Comparison of ENCODE assay signal across 9 mouse cellular contexts in the genomic region with DNA sequence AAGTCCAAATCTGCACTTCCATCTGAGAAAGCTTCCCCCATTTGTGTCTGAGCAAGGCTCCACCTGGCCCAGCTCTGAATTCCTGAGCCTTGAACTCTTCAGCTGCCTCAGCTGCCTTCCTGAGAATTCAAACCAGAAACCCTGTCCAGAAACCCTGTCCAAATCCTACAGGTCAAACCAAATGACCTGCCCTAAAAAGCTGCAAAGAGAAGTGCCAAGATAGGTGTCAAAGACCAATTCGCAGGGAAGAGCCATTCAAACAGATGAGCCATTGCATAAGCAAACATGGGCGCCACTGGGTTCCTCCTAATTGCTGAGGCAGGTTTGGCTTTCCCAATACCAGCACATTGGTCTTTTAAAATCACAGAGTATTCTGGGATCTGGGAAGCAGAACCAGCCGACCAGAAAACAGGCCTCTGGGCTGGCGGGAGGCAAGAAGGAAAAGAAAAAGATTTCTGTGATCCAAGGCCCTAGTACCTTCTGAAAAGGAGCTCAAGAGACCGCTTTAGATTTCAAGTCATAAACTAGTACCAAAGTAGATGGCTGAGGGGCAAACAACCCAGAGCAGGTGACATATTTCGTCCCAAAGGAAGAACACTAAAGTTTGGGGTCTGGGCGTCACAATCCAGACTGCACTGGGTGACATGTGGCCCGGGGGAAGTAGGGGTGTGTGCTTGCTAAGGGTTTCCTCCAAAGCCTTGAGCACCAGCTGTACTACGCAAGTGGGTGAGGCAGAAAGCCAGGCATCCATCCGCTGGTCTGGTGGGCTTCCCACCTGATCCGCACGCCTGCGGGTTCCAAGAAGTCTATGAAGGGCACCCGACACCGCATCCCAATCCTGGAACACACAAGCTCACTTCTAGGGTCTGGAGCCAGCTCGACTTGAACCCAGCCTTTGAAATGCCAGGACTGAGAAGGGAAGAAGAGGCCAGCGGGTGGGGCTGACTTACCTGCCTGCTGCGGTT. TPM values are rescaled to one million over a fixed set of nuclear protein-coding genes. Genes with fewer than 3 reads are reported as not detected.
A peak's percentile ranks its signal among the peaks of the same experiment; 100 is the strongest.
DNase-seq lines count a peak whose midpoint lies in the region; ATAC-seq and TF ChIP-seq lines count a peak whose summit lies in the region.
"Had no signal": no experiment of that assay in that cellular context is flagged by ENCODE, and none has a peak within 500 bp of the region (broad histone marks: within the 10 kb centered on the region; RNA-seq: fewer than 3 reads in every experiment).

No protein-coding gene starts in this region.

- TF ChIP-seq CTCF in liver, postnatal 0 days (IDR thresholded peaks at IDR 0.05; ENCODE audit: low read depth), result no peak

- peak; percentile 2 for DNase-seq in liver
- DNase-seq in liver, postnatal 0 days, result no peak
- no peak for DNase-seq in limb, embryonic 14.5 days (ENCODE audit: low spot score)
- no peak for DNase-seq in urinary bladder, adult 2 months (ENCODE audit: low spot score)
- no peak for DNase-seq in thymus, postnatal 14 days
- no peak for DNase-seq in layer of hippocampus, adult 18-20 months (ENCODE audit: low spot score in 2 of 2)
- DNase-seq: thymus, adult 18-20 months had no signal

- H3K27ac ChIP-seq in liver, postnatal 0 days (ENCODE audit: low read depth), result no peak overlapping the region
- H3K27ac ChIP-seq in forebrain, embryonic 12.5 days, result no peak overlapping the region
- H3K27ac ChIP-seq in limb, embryonic 14.5 days (replicated peaks; ENCODE audit: low read depth, low read length), result peak overlapping the region; percentile 62
- no peak overlapping the region for H3K27ac ChIP-seq in stomach, embryonic 15.5 days

- no peak for TF ChIP-seq POLR2A in limb, embryonic 14.5 days (IDR thresholded peaks at IDR 0.05; ENCODE audit: borderline replicate concordance, extremely low read depth, insufficient read depth, insufficient read length)

- H3K4me3 ChIP-seq in liver, postnatal 0 days (ENCODE audit: low read depth, low read length), result no peak overlapping the region
- peak overlapping the region; percentile 26 for H3K4me3 ChIP-seq in forebrain, embryonic 12.5 days (replicated peaks)
- peak overlapping the region; percentile 54 for H3K4me3 ChIP-seq in limb, embryonic 14.5 days (replicated peaks; ENCODE audit: low read length)
- 0 out of 2 replicates have a peak overlapping the region, but pooled peaks have one; percentile 6 for H3K4me3 ChIP-seq in stomach, embryonic 15.5 days (replicated peaks)

- 29% methylated on average over 18 of the region's 18 CpGs for WGBS in liver, postnatal 0 days (ENCODE audit: insufficient replicate concordance)
- 21% methylated on average over 18 of the region's 18 CpGs for WGBS in forebrain, embryonic 12.5 days
- 27% methylated on average over 18 of the region's 18 CpGs for WGBS in limb, embryonic 14.5 days
- 51% methylated on average over 18 of the region's 18 CpGs for WGBS in stomach, embryonic 15.5 days

- H3K27me3 ChIP-seq in liver, postnatal 0 days (ENCODE audit: insufficient read depth, low read length), result peaks cover 82% of the 10 kb centered on the region
- H3K27me3 ChIP-seq in forebrain, embryonic 12.5 days, result peaks cover 33% of the 10 kb centered on the region
- peaks cover 35% of the 10 kb centered on the region for H3K27me3 ChIP-seq in limb, embryonic 14.5 days (ENCODE audit: control insufficient read depth, insufficient read depth, low read length)
- H3K27me3 ChIP-seq in stomach, embryonic 15.5 days (replicated peaks), result peaks cover 34% of the 10 kb centered on the region

- no peak overlapping the region for H3K9ac ChIP-seq in liver, postnatal 0 days (replicated peaks)
- H3K9ac ChIP-seq in forebrain, embryonic 12.5 days, result peak overlapping the region; percentile 21; the same call in 1 of the 2 replicates
- H3K9ac ChIP-seq in limb, embryonic 14.5 days (ENCODE audit: low read depth, low read length, severe bottlenecking), result peak overlapping the region; percentile 65
- H3K9ac ChIP-seq in stomach, embryonic 15.5 days, result no peak overlapping the region

- no peak for ATAC-seq in liver, postnatal 0 days
- ATAC-seq in forebrain, embryonic 12.5 days (ENCODE audit: low FRiP score), result no peak
- no peak for ATAC-seq in limb, embryonic 14.5 days (ENCODE audit: low FRiP score, low read depth)
- no peak for ATAC-seq in stomach, embryonic 15.5 days (ENCODE audit: insufficient read depth, low FRiP score, low read depth)

- H3K9me3 ChIP-seq in liver, postnatal 0 days (ENCODE audit: low read length), result no peaks in the 10 kb centered on the region
- H3K9me3 ChIP-seq in forebrain, embryonic 12.5 days, result no peaks in the 10 kb centered on the region
- no peaks in the 10 kb centered on the region for H3K9me3 ChIP-seq in limb, embryonic 14.5 days (ENCODE audit: control insufficient read depth, low read length)
- no peaks in the 10 kb centered on the region for H3K9me3 ChIP-seq in stomach, embryonic 15.5 days

- no peak overlapping the region for H3K4me2 ChIP-seq in liver, postnatal 0 days (ENCODE audit: low read depth, low read length)
- peak overlapping the region; percentile 99 for H3K4me2 ChIP-seq in forebrain, embryonic 12.5 days
- peak overlapping the region; percentile 96 for H3K4me2 ChIP-seq in limb, embryonic 14.5 days (replicated peaks; ENCODE audit: low read depth, low read length, severe bottlenecking)
- peak overlapping the region; percentile 16; the same call in 1 of the 2 replicates for H3K4me2 ChIP-seq in stomach, embryonic 15.5 days

- no peak for TF ChIP-seq EP300 in liver, postnatal 0 days (IDR thresholded peaks at IDR 0.05; ENCODE audit: low read depth)

- no peaks in the 10 kb centered on the region for H3K36me3 ChIP-seq in liver, postnatal 0 days (replicated peaks; ENCODE audit: insufficient read depth, low read length)
- no peaks in the 10 kb centered on the region for H3K36me3 ChIP-seq in forebrain, embryonic 12.5 days (replicated peaks)
- no peaks in the 10 kb centered on the region; the same call in 1 of the 2 replicates for H3K36me3 ChIP-seq in limb, embryonic 14.5 days (ENCODE audit: control insufficient read depth, insufficient read depth, low read length)
- H3K36me3 ChIP-seq in stomach, embryonic 15.5 days, result no peaks in the 10 kb centered on the region

- H3K4me1 ChIP-seq in liver, postnatal 0 days (ENCODE audit: insufficient read depth), result peaks cover 35% of the 10 kb centered on the region
- peaks cover 54% of the 10 kb centered on the region for H3K4me1 ChIP-seq in forebrain, embryonic 12.5 days
- H3K4me1 ChIP-seq in limb, embryonic 14.5 days (ENCODE audit: control insufficient read depth, insufficient read depth, low read length), result peaks cover 11% of the 10 kb centered on the region; the same call in 1 of the 2 replicates
- H3K4me1 ChIP-seq in stomach, embryonic 15.5 days, result peaks cover 17% of the 10 kb centered on the region

RNA-seq across cellular contexts. Expression of a gene that starts 1.7 kb away (rescaled TPM):
- 44.4 and 46.2 TPM in 2 replicates for polyA plus RNA-seq in liver, postnatal 0 days (2015; fragmentation: Nextera tagmentation; extraction: Ambion mirVana)
- 134 and 138 TPM in 2 replicates for polyA plus RNA-seq in forebrain, embryonic 12.5 days (2016; fragmentation: Nextera tagmentation; extraction: Ambion mirVana)
- polyA plus RNA-seq in limb, embryonic 14.5 days (2012; rRNA removed), result 21.3 and 34.0 TPM in 2 replicates
- 59.4 and 67.4 TPM in 2 replicates for polyA plus RNA-seq in limb, embryonic 14.5 days (2014; fragmentation: Nextera tagmentation; extraction: Ambion mirVana)
- 36.3 and 42.4 TPM in 2 replicates for polyA plus RNA-seq in stomach, embryonic 15.5 days (2015; fragmentation: Nextera tagmentation; extraction: Ambion mirVana)
- polyA plus RNA-seq in urinary bladder, adult 2 months (2012; rRNA removed), result 3.5 and 3.8 TPM in 2 replicates
- total RNA-seq in layer of hippocampus, adult 18-20 months (2021), result 10 to 100 TPM; 21.1 to 26.5 TPM

RNA-seq across cellular contexts. Expression of a gene that starts 2.3 kb away (rescaled TPM):
- polyA plus RNA-seq in liver, postnatal 0 days (2015; fragmentation: Nextera tagmentation; extraction: Ambion mirVana), result 89.4 and 93.1 TPM in 2 replicates
- polyA plus RNA-seq in forebrain, embryonic 12.5 days (2016; fragmentation: Nextera tagmentation; extraction: Ambion mirVana), result 342 TPM in 2 replicates
- 183 and 187 TPM in 2 replicates for polyA plus RNA-seq in limb, embryonic 14.5 days (2012; rRNA removed)
- polyA plus RNA-seq in limb, embryonic 14.5 days (2014; fragmentation: Nextera tagmentation; extraction: Ambion mirVana), result 283 and 299 TPM in 2 replicates
- polyA plus RNA-seq in stomach, embryonic 15.5 days (2015; fragmentation: Nextera tagmentation; extraction: Ambion mirVana), result 226 and 230 TPM in 2 replicates
- 100 and 101 TPM in 2 replicates for polyA plus RNA-seq in urinary bladder, adult 2 months (2012; rRNA removed)
- total RNA-seq in layer of hippocampus, adult 18-20 months (2021), result 100 to 1,000 TPM; 102 to 104 TPM

RNA-seq across cellular contexts. Expression of a gene that starts 47.6 kb away (rescaled TPM):
- polyA plus RNA-seq in liver, postnatal 0 days (2015; fragmentation: Nextera tagmentation; extraction: Ambion mirVana), result 0.13 and 0.14 TPM in 2 replicates
- 0.68 TPM in 2 replicates for polyA plus RNA-seq in forebrain, embryonic 12.5 days (2016; fragmentation: Nextera tagmentation; extraction: Ambion mirVana)
- polyA plus RNA-seq in limb, embryonic 14.5 days (2012; rRNA removed), result 0.79 and 0.87 TPM in 2 replicates
- 1.1 and 1.4 TPM in 2 replicates for polyA plus RNA-seq in limb, embryonic 14.5 days (2014; fragmentation: Nextera tagmentation; extraction: Ambion mirVana)
- 0.46 and 3.0 TPM in 2 replicates for polyA plus RNA-seq in stomach, embryonic 15.5 days (2015; fragmentation: Nextera tagmentation; extraction: Ambion mirVana)
- 1.0 and 1.3 TPM in 2 replicates for polyA plus RNA-seq in urinary bladder, adult 2 months (2012; rRNA removed)
- total RNA-seq in layer of hippocampus, adult 18-20 months (2021), result 1 to 10 TPM; 3.1 to 3.3 TPM

Comparison
In these comparisons a context has a peak if more than half of its experiments do, and no peak if none do; other contexts are left out.
1. H3K9ac ChIP-seq: peak in forebrain, embryonic 12.5 days (single experiment) and limb, embryonic 14.5 days (single experiment); none in liver, postnatal 0 days (single experiment) and stomach, embryonic 15.5 days (single experiment).